Mouse (Mus musculus): ENCODE data around the gene Prrx1. TPM values are rescaled to one million over a fixed set of nuclear protein-coding genes. Genes with fewer than 3 reads are reported as not detected.

The Prrx1 gene
- polyA plus RNA-seq, 1 experiment: 1.9 TPM

GRCm38 (mm10) chr1:163255884-163256283, 57.6 kb downstream of the Prrx1 start:
- no peak for TF ChIP-seq CTCF (IDR thresholded peaks at IDR 0.05; ENCODE audit: borderline replicate concordance, control insufficient read depth, extremely low read depth, insufficient read depth, low read length, poor library complexity)
- H3K36me3 ChIP-seq (ENCODE audit: control insufficient read depth, insufficient read depth, low read length): no peaks in the 10 kb centered on the region
- no peaks in the 10 kb centered on the region for H3K27me3 ChIP-seq (ENCODE audit: control insufficient read depth, insufficient read depth, low read length)
- WGBS: 100% methylated on average over 2 of the region's 2 CpGs
- no peak overlapping the region for H3K4me3 ChIP-seq (ENCODE audit: control insufficient read depth, insufficient read depth, low read length)
- H3K27ac ChIP-seq (ENCODE audit: control insufficient read depth, insufficient read depth, low read length): no peak overlapping the region
- no peaks in the 10 kb centered on the region for H3K4me1 ChIP-seq (replicated peaks; ENCODE audit: control insufficient read depth, insufficient read depth, low read length)
- DNase-seq: no peak

GRCm38 (mm10) chr1:163252796-163253195, 60.7 kb downstream of the Prrx1 start:
- WGBS: 89% methylated on average over 4 of the region's 4 CpGs
- no peak for DNase-seq
- H3K4me1 ChIP-seq (replicated peaks; ENCODE audit: control insufficient read depth, insufficient read depth, low read length): no peaks in the 10 kb centered on the region
- H3K27me3 ChIP-seq (ENCODE audit: control insufficient read depth, insufficient read depth, low read length): no peaks in the 10 kb centered on the region
- H3K27ac ChIP-seq (ENCODE audit: control insufficient read depth, insufficient read depth, low read length): no peak overlapping the region
- no peak overlapping the region for H3K4me3 ChIP-seq (ENCODE audit: control insufficient read depth, insufficient read depth, low read length)
- no peaks in the 10 kb centered on the region for H3K36me3 ChIP-seq (ENCODE audit: control insufficient read depth, insufficient read depth, low read length)
- TF ChIP-seq CTCF (IDR thresholded peaks at IDR 0.05; ENCODE audit: borderline replicate concordance, control insufficient read depth, extremely low read depth, insufficient read depth, low read length, poor library complexity): no peak
- TF ChIP-seq POLR2A (IDR thresholded peaks at IDR 0.05; ENCODE audit: control insufficient read depth, extremely low read depth, insufficient read depth, low read length, poor library complexity): no peak

- Histone ChIP-seq H3K4me1 (replicated peaks; ENCODE audit: control insufficient read depth, insufficient read depth, low read length) (no peaks in the 10 kb centered on the region), H3K27ac (ENCODE audit: control insufficient read depth, insufficient read depth, low read length) (no peak overlapping the region)
Observed at GRCm38 (mm10) chr1:163252331-163252730, 61.2 kb downstream of the Prrx1 start.

GRCm38 (mm10) chr1:163251766-163252165, 61.7 kb downstream of the Prrx1 start:
- no peak for TF ChIP-seq CTCF (IDR thresholded peaks at IDR 0.05; ENCODE audit: borderline replicate concordance, control insufficient read depth, extremely low read depth, insufficient read depth, low read length, poor library complexity)
- no peaks in the 10 kb centered on the region for H3K36me3 ChIP-seq (ENCODE audit: control insufficient read depth, insufficient read depth, low read length)
- DNase-seq: no peak
- H3K4me1 ChIP-seq (replicated peaks; ENCODE audit: control insufficient read depth, insufficient read depth, low read length): no peaks in the 10 kb centered on the region
- H3K4me3 ChIP-seq (ENCODE audit: control insufficient read depth, insufficient read depth, low read length): no peak overlapping the region
- H3K27ac ChIP-seq (ENCODE audit: control insufficient read depth, insufficient read depth, low read length): no peak overlapping the region
- WGBS: 88% methylated on average over 1 of the region's 1 CpGs
- H3K27me3 ChIP-seq (ENCODE audit: control insufficient read depth, insufficient read depth, low read length): no peaks in the 10 kb centered on the region

More at GRCm38 (mm10) chr1:163252331-163252730, 61.2 kb downstream of the Prrx1 start:
- no peak for TF ChIP-seq POLR2A (IDR thresholded peaks at IDR 0.05; ENCODE audit: control insufficient read depth, extremely low read depth, insufficient read depth, low read length, poor library complexity)
- TF ChIP-seq CTCF (IDR thresholded peaks at IDR 0.05; ENCODE audit: borderline replicate concordance, control insufficient read depth, extremely low read depth, insufficient read depth, low read length, poor library complexity): no peak
- Histone ChIP-seq H3K27me3 (ENCODE audit: control insufficient read depth, insufficient read depth, low read length) (no peaks in the 10 kb centered on the region), H3K4me3 (ENCODE audit: control insufficient read depth, insufficient read depth, low read length) (no peak overlapping the region), H3K36me3 (ENCODE audit: control insufficient read depth, insufficient read depth, low read length) (no peaks in the 10 kb centered on the region)
- no peak for DNase-seq
- WGBS: 85% methylated on average over 5 of the region's 5 CpGs

GRCm38 (mm10) chr1:163238950-163239349, 74.6 kb downstream of the Prrx1 start:
- DNase-seq: no peak
- no peak for TF ChIP-seq POLR2A (IDR thresholded peaks at IDR 0.05; ENCODE audit: control insufficient read depth, extremely low read depth, insufficient read depth, low read length, poor library complexity)
- TF ChIP-seq CTCF (IDR thresholded peaks at IDR 0.05; ENCODE audit: borderline replicate concordance, control insufficient read depth, extremely low read depth, insufficient read depth, low read length, poor library complexity): no peak
- no peaks in the 10 kb centered on the region for H3K36me3 ChIP-seq (ENCODE audit: control insufficient read depth, insufficient read depth, low read length)
- H3K27me3 ChIP-seq (ENCODE audit: control insufficient read depth, insufficient read depth, low read length): no peaks in the 10 kb centered on the region
- H3K27ac ChIP-seq (ENCODE audit: control insufficient read depth, insufficient read depth, low read length): no peak overlapping the region
- H3K4me3 ChIP-seq (ENCODE audit: control insufficient read depth, insufficient read depth, low read length): no peak overlapping the region
- 89% methylated on average over 4 of the region's 4 CpGs for WGBS
- H3K4me1 ChIP-seq (replicated peaks; ENCODE audit: control insufficient read depth, insufficient read depth, low read length): no peaks in the 10 kb centered on the region

GRCm38 (mm10) chr1:163231230-163231629, 82.3 kb downstream of the Prrx1 start:
- Histone ChIP-seq H3K27me3 (ENCODE audit: control insufficient read depth, insufficient read depth, low read length) (no peaks in the 10 kb centered on the region), H3K36me3 (ENCODE audit: control insufficient read depth, insufficient read depth, low read length) (no peaks in the 10 kb centered on the region), H3K4me3 (ENCODE audit: control insufficient read depth, insufficient read depth, low read length) (no peak overlapping the region), H3K27ac (ENCODE audit: control insufficient read depth, insufficient read depth, low read length) (no peak overlapping the region), H3K4me1 (replicated peaks; ENCODE audit: control insufficient read depth, insufficient read depth, low read length) (no peaks in the 10 kb centered on the region)
- no peak for TF ChIP-seq CTCF (IDR thresholded peaks at IDR 0.05; ENCODE audit: borderline replicate concordance, control insufficient read depth, extremely low read depth, insufficient read depth, low read length, poor library complexity)
- no peak for TF ChIP-seq POLR2A (IDR thresholded peaks at IDR 0.05; ENCODE audit: control insufficient read depth, extremely low read depth, insufficient read depth, low read length, poor library complexity)
- DNase-seq: no peak
- WGBS: 68% methylated on average over 3 of the region's 3 CpGs

- Histone ChIP-seq H3K27ac (ENCODE audit: control insufficient read depth, insufficient read depth, low read length) (no peak overlapping the region), H3K36me3 (ENCODE audit: control insufficient read depth, insufficient read depth, low read length) (no peaks in the 10 kb centered on the region), H3K27me3 (ENCODE audit: control insufficient read depth, insufficient read depth, low read length) (no peaks in the 10 kb centered on the region), H3K4me3 (ENCODE audit: control insufficient read depth, insufficient read depth, low read length) (no peak overlapping the region), H3K4me1 (replicated peaks; ENCODE audit: control insufficient read depth, insufficient read depth, low read length) (no peaks in the 10 kb centered on the region)
- no peak for DNase-seq
- 87% methylated on average over 4 of the region's 4 CpGs for WGBS
- no peak for TF ChIP-seq CTCF (IDR thresholded peaks at IDR 0.05; ENCODE audit: borderline replicate concordance, control insufficient read depth, extremely low read depth, insufficient read depth, low read length, poor library complexity)
- no peak for TF ChIP-seq POLR2A (IDR thresholded peaks at IDR 0.05; ENCODE audit: control insufficient read depth, extremely low read depth, insufficient read depth, low read length, poor library complexity)
Observed at GRCm38 (mm10) chr1:163226271-163226670, 87.2 kb downstream of the Prrx1 start.
